Mouse (Mus musculus) kidney, postnatal 36 days (tissue): ENCODE data around the gene Nrm.

Source experiments
- DNase-seq, 2 experiments: peaks; one replicate each; pipeline ENCODE4 v3.0.0; 2021 to 2022; ENCODE audit warnings: mixed read lengths in 2 of 2

The Nrm gene

GRCm38 (mm10) chr17:35868165-35868820, 7.2 kb downstream of the Nrm start:
- DNase-seq, result peak; percentile 21 to 55

GRCm38 (mm10) chr17:35868961-35869345, 7.8 kb downstream of the Nrm start:
- DNase-seq, result no peak

- DNase-seq, result peak; percentile 59 to 67
Measured at GRCm38 (mm10) chr17:35869346-35870067, 8.4 kb downstream of the Nrm start.

- DNase-seq, result peak; percentile 74 to 83
Measured at GRCm38 (mm10) chr17:35870151-35870883, 9.2 kb downstream of the Nrm start.

- DNase-seq, result peak in 1 of 2 experiments; percentile 45
Measured at GRCm38 (mm10) chr17:35870884-35871696, 10.0 kb downstream of the Nrm start.

- DNase-seq, result peak; percentile 83 to 94
Measured at GRCm38 (mm10) chr17:35873774-35874519, 12.8 kb downstream of the Nrm start.

GRCm38 (mm10) chr17:35874721-35875120, 13.6 kb downstream of the Nrm start:
- DNase-seq, result peak; percentile 59 to 66

GRCm38 (mm10) chr17:35879245-35880057, 18.3 kb downstream of the Nrm start, which contains the start of gene Dhx16:
Gene Dhx16 (plus strand): TSS chr17:35879819.
- peak; percentile 97 to 99 for DNase-seq

- no peak for DNase-seq
Measured at GRCm38 (mm10) chr17:35882924-35883323, 21.8 kb downstream of the Nrm start.

GRCm38 (mm10) chr17:35883777-35884176, 22.7 kb downstream of the Nrm start:
- DNase-seq, result no peak

GRCm38 (mm10) chr17:35887725-35888124, 26.6 kb downstream of the Nrm start:
- no peak for DNase-seq

GRCm38 (mm10) chr17:35896781-35897643, 35.9 kb downstream of the Nrm start, which contains the start of gene 2310061I04Rik:
Gene 2310061I04Rik (minus strand): TSS chr17:35897431.
- peak; percentile 90 to 95 for DNase-seq

GRCm38 (mm10) chr17:35897644-35898573, 36.8 kb downstream of the Nrm start:
- DNase-seq, result peak in 1 of 2 experiments; percentile 28

GRCm38 (mm10) chr17:35900636-35901035, 39.5 kb downstream of the Nrm start:
- no peak for DNase-seq

GRCm38 (mm10) chr17:35903343-35903991, 42.3 kb downstream of the Nrm start:
- DNase-seq, result peak; percentile 78 to 80

GRCm38 (mm10) chr17:35903992-35904355, 42.9 kb downstream of the Nrm start:
- no peak for DNase-seq

- DNase-seq, result no peak
Measured at GRCm38 (mm10) chr17:35905587-35905986, 44.5 kb downstream of the Nrm start.

GRCm38 (mm10) chr17:35907609-35908008, 46.5 kb downstream of the Nrm start:
- DNase-seq, result no peak
